Mouse (Mus musculus) heart, embryonic 12.5 days (tissue): Measurements from ENCODE around the gene Abhd14a. TPM values are rescaled to one million over a fixed set of nuclear protein-coding genes. Genes with fewer than 3 reads are reported as not detected.
A peak's percentile ranks its signal among the peaks of the same experiment; 100 is the strongest.

Experiments used
- ATAC-seq: fragments of 200-750 bp; cut with Nextera tagmentation; 2 replicates; pipeline ENCODE4 v1.8.0; 2017; ENCODE audit warnings: moderate TSS enrichment, moderate library complexity; ENCODE audit not compliant: insufficient number of reproducible peaks, low FRiP score
- H3K27ac ChIP-seq: fragments of 300-500 bp; sonication (generic); 2 replicates; pipeline ENCODE4 v1.5.1; 2016; ENCODE audit warnings: mild to moderate bottlenecking, moderate library complexity; ENCODE audit not compliant: poor library complexity, severe bottlenecking
- H3K27me3 ChIP-seq: fragments of 300-500 bp; sonication (generic); replicated peaks from 2 replicates; pipeline ENCODE4 v1.6.1; 2016; ENCODE audit warnings: mild to moderate bottlenecking, moderate library complexity
- H3K36me3 ChIP-seq: fragments of 300-500 bp; sonication (generic); 2 replicates; pipeline ENCODE4 v1.6.1; 2016; ENCODE audit warnings: mild to moderate bottlenecking, moderate library complexity
- H3K4me1 ChIP-seq: fragments of 300-500 bp; sonication (generic); replicated peaks from 2 replicates; pipeline ENCODE4 v1.6.1; 2016; ENCODE audit warnings: mild to moderate bottlenecking
- H3K4me2 ChIP-seq: fragments of 300-500 bp; sonication (generic); 2 replicates; pipeline ENCODE4 v1.6.1; 2016; ENCODE audit warnings: mild to moderate bottlenecking, moderate library complexity
- H3K4me3 ChIP-seq: fragments of 300-500 bp; sonication (generic); 2 replicates; pipeline ENCODE4 v1.5.1; 2016; ENCODE audit warnings: mild to moderate bottlenecking
- H3K9ac ChIP-seq: fragments of 300-500 bp; sonication (generic); 2 replicates; pipeline ENCODE4 v1.6.1; 2016; ENCODE audit warnings: mild to moderate bottlenecking, moderate library complexity
- H3K9me3 ChIP-seq: fragments of 300-500 bp; sonication (generic); replicated peaks from 2 replicates; pipeline ENCODE4 v1.6.1; 2016; ENCODE audit warnings: mild to moderate bottlenecking, moderate library complexity
- WGBS: fragments of 180-500 bp; shearing (Covaris S2); methylation state at CpG from one replicate; pipeline ENCODE4 v1.1.7; 2016; 5-methylcytosine and 5-hydroxymethylcytosine counted together
- polyA plus RNA-seq: library from polyadenylated mRNA; unstranded; fragments of >200 nt; fragmentation: Nextera tagmentation; extraction: Ambion mirVana; gene quantifications from 2 replicates; pipeline ENCODE4 v1.2.1, GENCODE M21; 2016

Gene Abhd14a
- polyA plus RNA-seq, 1 experiment from 2014 or later: 44.4 TPM

GRCm38 (mm10) chr9:106460401-106461025 is 13.0 kb upstream of the Abhd14a start:
- H3K27ac ChIP-seq: no peak overlapping the region
- H3K36me3 ChIP-seq: peaks cover 50% of the 10 kb centered on the region
- ATAC-seq: no peak
- no peak overlapping the region for H3K4me2 ChIP-seq
- WGBS: 77% methylated on average over 18 of the region's 18 CpGs
- H3K9me3 ChIP-seq: no peaks in the 10 kb centered on the region
- no peak overlapping the region for H3K9ac ChIP-seq
- no peak overlapping the region for H3K4me3 ChIP-seq
- H3K4me1 ChIP-seq: peaks cover 54% of the 10 kb centered on the region
- H3K27me3 ChIP-seq: peaks cover 9% of the 10 kb centered on the region; the same call in 1 of the 2 replicates

GRCm38 (mm10) chr9:106459946-106460345 is 12.5 kb upstream of the Abhd14a start:
- peaks cover 9% of the 10 kb centered on the region; the same call in 1 of the 2 replicates for H3K27me3 ChIP-seq
- H3K27ac ChIP-seq: no peak overlapping the region
- H3K4me1 ChIP-seq: peaks cover 57% of the 10 kb centered on the region
- H3K4me2 ChIP-seq: no peak overlapping the region
- H3K4me3 ChIP-seq: no peak overlapping the region
- H3K9me3 ChIP-seq: no peaks in the 10 kb centered on the region
- H3K9ac ChIP-seq: no peak overlapping the region
- ATAC-seq: no peak
- peaks cover 50% of the 10 kb centered on the region for H3K36me3 ChIP-seq
- 72% methylated on average over 15 of the region's 15 CpGs for WGBS

GRCm38 (mm10) chr9:106457920-106458319 is 10.4 kb upstream of the Abhd14a start:
- Histone ChIP-seq H3K4me2 (no peak overlapping the region), H3K36me3 (peaks cover 36% of the 10 kb centered on the region), H3K4me1 (peaks cover 63% of the 10 kb centered on the region), H3K27ac (no peak overlapping the region), H3K9me3 (no peaks in the 10 kb centered on the region), H3K9ac (0 out of 2 replicates have a peak overlapping the region, but pooled peaks have one; percentile 10), H3K4me3 (no peak overlapping the region), H3K27me3 (0 out of 2 replicates have a peak, but pooled peaks cover under 1% of the 10 kb centered on the region)
- no peak for ATAC-seq
- 68% methylated on average over 5 of the region's 5 CpGs for WGBS

- Histone ChIP-seq H3K4me3 (peak overlapping the region; percentile 4; the same call in 1 of the 2 replicates), H3K36me3 (peaks cover 29% of the 10 kb centered on the region), H3K4me2 (peak overlapping the region; percentile 94), H3K4me1 (peaks cover 70% of the 10 kb centered on the region), H3K9ac (peak overlapping the region; percentile 51), H3K9me3 (no peaks in the 10 kb centered on the region), H3K27ac (peak overlapping the region; percentile 61), H3K27me3 (no peaks in the 10 kb centered on the region)
- no peak for ATAC-seq
- WGBS: 54% methylated on average over 9 of the region's 9 CpGs
Measured at GRCm38 (mm10) chr9:106457163-106457559, 9.7 kb upstream of the Abhd14a start.

GRCm38 (mm10) chr9:106456325-106457162 is 9.1 kb upstream of the Abhd14a start:
- peak overlapping the region; percentile 51 for H3K9ac ChIP-seq
- H3K4me2 ChIP-seq: peak overlapping the region; percentile 94
- no peaks in the 10 kb centered on the region for H3K27me3 ChIP-seq
- H3K4me3 ChIP-seq: peak overlapping the region; percentile 4; the same call in 1 of the 2 replicates
- H3K36me3 ChIP-seq: peaks cover 23% of the 10 kb centered on the region
- peak overlapping the region; percentile 61 for H3K27ac ChIP-seq
- WGBS: 42% methylated on average over 15 of the region's 15 CpGs
- ATAC-seq: no peak
- peaks cover 73% of the 10 kb centered on the region for H3K4me1 ChIP-seq
- H3K9me3 ChIP-seq: no peaks in the 10 kb centered on the region

GRCm38 (mm10) chr9:106454888-106455681 is 7.6 kb upstream of the Abhd14a start:
- Histone ChIP-seq H3K4me1 (peaks cover 86% of the 10 kb centered on the region), H3K9ac (peak overlapping the region; percentile 88), H3K4me3 (peak overlapping the region; percentile 80), H3K27ac (peak overlapping the region; percentile 88), H3K36me3 (peaks cover 9% of the 10 kb centered on the region), H3K4me2 (peak overlapping the region; percentile 94), H3K9me3 (no peaks in the 10 kb centered on the region), H3K27me3 (no peaks in the 10 kb centered on the region)
- 3% methylated on average over 17 of the region's 17 CpGs for WGBS
- ATAC-seq: peak; percentile 20; the same call in 1 of the 2 replicates

- H3K9ac ChIP-seq: peak overlapping the region; percentile 88
- WGBS: 2% methylated on average over 18 of the region's 20 CpGs
- peaks cover 2% of the 10 kb centered on the region; the same call in 1 of the 2 replicates for H3K36me3 ChIP-seq
- peak overlapping the region; percentile 94 for H3K4me2 ChIP-seq
- H3K4me3 ChIP-seq: peak overlapping the region; percentile 80
- H3K27me3 ChIP-seq: no peaks in the 10 kb centered on the region
- H3K9me3 ChIP-seq: no peaks in the 10 kb centered on the region
- peak overlapping the region; percentile 88 for H3K27ac ChIP-seq
- peaks cover 82% of the 10 kb centered on the region for H3K4me1 ChIP-seq
- no peak for ATAC-seq
Measured at GRCm38 (mm10) chr9:106454071-106454761, 6.7 kb upstream of the Abhd14a start.

GRCm38 (mm10) chr9:106453271-106454070 is 6.0 kb upstream of the Abhd14a start, which contains the start of gene Pcbp4:
Pcbp4 (plus strand) TSS chr9:106453291.
- Histone ChIP-seq H3K27ac (peak within 1 kb of the TSS; percentile 88), H3K4me3 (peak within 1 kb of the TSS; percentile 80), H3K4me2 (peak within 1 kb of the TSS; percentile 94), H3K36me3 (peaks cover 2% of the 10 kb centered on the region; the same call in 1 of the 2 replicates), H3K4me1 (peaks cover 83% of the 10 kb centered on the region), H3K27me3 (no peaks in the 10 kb centered on the region), H3K9ac (peak within 1 kb of the TSS; percentile 88), H3K9me3 (no peaks in the 10 kb centered on the region)
- peak; percentile 80 for ATAC-seq
- under 1% methylated on average over 44 of the region's 74 CpGs for WGBS

GRCm38 (mm10) chr9:106452821-106453220 is 5.3 kb upstream of the Abhd14a start:
- no peaks in the 10 kb centered on the region for H3K27me3 ChIP-seq
- H3K4me1 ChIP-seq: peaks cover 82% of the 10 kb centered on the region
- ATAC-seq: no peak
- H3K9me3 ChIP-seq: no peaks in the 10 kb centered on the region
- peak overlapping the region; percentile 80 for H3K4me3 ChIP-seq
- H3K9ac ChIP-seq: peak overlapping the region; percentile 88
- H3K27ac ChIP-seq: no peak overlapping the region
- 5% methylated on average over 7 of the region's 7 CpGs for WGBS
- H3K36me3 ChIP-seq: 0 out of 2 replicates have a peak, but pooled peaks cover 2% of the 10 kb centered on the region
- H3K4me2 ChIP-seq: peak overlapping the region; percentile 94
